Mouse (Mus musculus) limb, embryonic 10.5 days (tissue): ENCODE data around the gene Cdk19. TPM values are rescaled to one million over a fixed set of nuclear protein-coding genes. Genes with fewer than 3 reads are reported as not detected.

Source experiments
- DNase-seq: peaks from one replicate; pipeline ENCODE4 v3.0.0-alpha.2; 2017; ENCODE audit warnings: low spot score
- H3K27ac ChIP-seq: fragments of 300-500 bp; sonication (generic); 2 replicates; pipeline ENCODE4 v1.5.1; 2016; ENCODE audit warnings: mild to moderate bottlenecking
- H3K27me3 ChIP-seq: fragments of 300-500 bp; sonication (generic); 2 replicates; pipeline ENCODE4 v1.6.1; 2016; ENCODE audit warnings: low read depth, mild to moderate bottlenecking; ENCODE audit not compliant: poor library complexity, severe bottlenecking
- H3K36me3 ChIP-seq: fragments of 300-500 bp; sonication (generic); 2 replicates; pipeline ENCODE4 v1.6.1; 2016; ENCODE audit warnings: mild to moderate bottlenecking, moderate library complexity
- H3K4me1 ChIP-seq: fragments of 300-500 bp; sonication (generic); 2 replicates; pipeline ENCODE4 v1.6.1; 2016
- H3K4me3 ChIP-seq: fragments of 300-500 bp; sonication (generic); 2 replicates; pipeline ENCODE4 v1.5.1; 2016; ENCODE audit warnings: mild to moderate bottlenecking, moderate library complexity
- H3K9me3 ChIP-seq: fragments of 300-500 bp; sonication (generic); replicated peaks from 2 replicates; pipeline ENCODE4 v1.6.1; 2016; ENCODE audit warnings: mild to moderate bottlenecking
- WGBS: fragments of 180-500 bp; shearing (Covaris S2); methylation state at CpG from one replicate; pipeline ENCODE4 v1.1.7; 2016; 5-methylcytosine and 5-hydroxymethylcytosine counted together
- polyA plus RNA-seq: library from polyadenylated mRNA; unstranded; fragments of >200 nt; fragmentation: Nextera tagmentation; extraction: Ambion mirVana; gene quantifications from 2 replicates; pipeline ENCODE4 v1.2.1, GENCODE M21; 2016

Gene Cdk19
- polyA plus RNA-seq, 1 experiment from 2014 or later: 9.0 TPM

DNA sequence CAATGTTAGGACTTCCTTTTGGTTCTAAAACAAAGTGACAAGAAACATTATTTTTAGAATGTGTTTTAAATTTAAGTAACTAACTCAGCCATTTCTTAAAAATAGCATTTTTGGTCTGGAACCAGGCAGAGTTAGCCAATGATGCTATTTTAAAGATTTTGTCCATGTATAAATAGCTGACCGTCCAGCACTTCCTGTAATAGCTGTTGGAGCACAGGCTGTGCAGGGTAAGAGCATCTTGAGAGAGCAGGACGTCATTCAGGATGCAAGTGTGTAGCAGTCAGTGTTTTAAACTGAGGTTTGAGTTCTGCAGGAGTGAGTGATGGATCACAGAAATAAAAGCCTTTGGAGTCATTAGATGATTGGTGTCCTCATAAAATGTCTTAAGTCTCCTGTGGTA lies 18.8 kb downstream of the Cdk19 start:
- no peak overlapping the region for H3K4me3 ChIP-seq
- H3K36me3 ChIP-seq: no peaks in the 10 kb centered on the region
- no peak for DNase-seq
- peaks cover 6% of the 10 kb centered on the region for H3K4me1 ChIP-seq
- H3K9me3 ChIP-seq: no peaks in the 10 kb centered on the region
- WGBS: 70% methylated on average over 2 of the region's 2 CpGs
- no peaks in the 10 kb centered on the region for H3K27me3 ChIP-seq
- H3K27ac ChIP-seq: no peak overlapping the region

DNA sequence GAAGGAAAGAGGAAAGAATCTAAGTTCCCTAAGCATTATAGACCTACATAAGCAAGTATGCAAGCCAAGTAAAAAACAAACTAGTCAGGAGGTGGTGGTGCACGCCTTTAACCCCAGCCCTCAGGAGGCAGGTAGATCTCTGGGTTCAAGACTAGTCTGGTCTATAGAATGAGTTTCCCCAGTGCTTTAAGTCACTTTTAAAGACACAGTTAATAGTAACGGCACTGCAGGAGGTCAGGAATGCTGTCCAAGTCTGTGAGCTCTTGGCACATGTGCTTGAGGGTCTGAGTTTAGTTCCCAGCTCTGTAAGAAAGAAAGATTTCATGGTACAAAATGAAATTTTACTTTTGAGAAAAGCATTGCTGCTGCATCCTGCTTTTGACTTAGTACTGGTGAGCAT lies 19.8 kb downstream of the Cdk19 start:
- no peak overlapping the region for H3K27ac ChIP-seq
- no peaks in the 10 kb centered on the region for H3K36me3 ChIP-seq
- no peak overlapping the region for H3K4me3 ChIP-seq
- DNase-seq: no peak
- WGBS: 90% methylated on average over 2 of the region's 2 CpGs
- H3K27me3 ChIP-seq: no peaks in the 10 kb centered on the region
- H3K4me1 ChIP-seq: peaks cover 7% of the 10 kb centered on the region
- no peaks in the 10 kb centered on the region for H3K9me3 ChIP-seq

DNA sequence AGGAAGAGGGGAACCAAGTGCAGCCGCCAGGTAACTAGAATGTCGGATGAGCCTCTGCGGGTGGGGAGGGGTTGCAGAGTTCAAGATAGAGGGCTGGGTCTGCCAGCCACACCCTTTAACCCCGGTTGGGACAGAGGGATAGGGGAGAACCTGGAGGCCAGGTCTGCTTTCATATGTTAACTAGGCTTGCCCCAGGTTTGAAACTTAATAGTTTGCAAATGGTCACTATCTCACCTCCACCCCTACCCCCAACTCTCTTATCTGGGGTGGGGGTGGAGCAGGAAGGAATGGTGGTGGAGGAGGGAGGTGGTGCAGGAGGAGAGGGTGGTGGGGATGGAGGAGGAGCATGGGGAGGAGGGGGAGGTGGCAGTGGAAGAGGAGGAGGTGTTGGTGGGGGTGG lies 23.6 kb downstream of the Cdk19 start:
- H3K27me3 ChIP-seq: no peaks in the 10 kb centered on the region
- H3K4me1 ChIP-seq: peaks cover 7% of the 10 kb centered on the region
- H3K4me3 ChIP-seq: no peak overlapping the region
- no peaks in the 10 kb centered on the region for H3K9me3 ChIP-seq
- no peak overlapping the region for H3K27ac ChIP-seq
- 23% methylated on average over 4 of the region's 4 CpGs for WGBS
- H3K36me3 ChIP-seq: no peaks in the 10 kb centered on the region
- no peak for DNase-seq

DNA sequence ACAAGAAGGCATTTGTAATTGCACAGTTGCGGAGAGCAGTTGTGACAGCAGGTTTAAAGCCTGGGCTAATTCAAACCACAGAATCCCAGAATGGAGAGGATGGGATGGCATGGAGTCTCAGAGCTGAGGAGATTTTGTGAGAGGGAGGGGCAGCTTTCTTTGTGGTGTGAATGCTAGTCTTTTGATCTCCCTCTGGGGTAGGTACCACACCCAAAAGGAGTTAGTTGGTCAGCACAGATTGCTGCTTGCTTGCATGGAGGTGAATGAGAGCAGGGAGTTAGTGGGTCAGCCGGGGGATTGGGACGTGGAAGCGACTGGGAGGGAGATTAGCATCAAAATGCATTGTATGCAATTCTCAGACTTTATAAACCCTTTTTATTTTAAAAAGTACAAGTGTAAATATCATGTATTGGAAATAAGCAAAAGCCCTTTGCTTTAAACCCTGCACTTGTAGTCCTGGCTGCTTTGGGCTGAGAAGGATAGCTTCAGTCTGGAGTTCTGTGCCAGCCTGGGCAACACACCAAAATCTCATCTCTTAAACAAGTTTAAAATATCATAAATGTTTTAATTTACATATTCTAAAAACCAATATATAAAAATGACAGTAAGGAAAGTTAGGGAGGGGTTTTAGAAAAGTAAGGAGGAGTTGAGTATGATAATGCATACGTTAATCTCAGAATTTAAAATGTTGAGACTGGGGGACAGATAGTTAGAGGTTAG lies 25.4 kb downstream of the Cdk19 start:
- no peaks in the 10 kb centered on the region for H3K9me3 ChIP-seq
- H3K4me1 ChIP-seq: peaks cover 16% of the 10 kb centered on the region
- H3K36me3 ChIP-seq: no peaks in the 10 kb centered on the region
- no peak for DNase-seq
- no peak overlapping the region for H3K4me3 ChIP-seq
- 40% methylated on average over 5 of the region's 5 CpGs for WGBS
- no peaks in the 10 kb centered on the region for H3K27me3 ChIP-seq
- H3K27ac ChIP-seq: no peak overlapping the region

DNA sequence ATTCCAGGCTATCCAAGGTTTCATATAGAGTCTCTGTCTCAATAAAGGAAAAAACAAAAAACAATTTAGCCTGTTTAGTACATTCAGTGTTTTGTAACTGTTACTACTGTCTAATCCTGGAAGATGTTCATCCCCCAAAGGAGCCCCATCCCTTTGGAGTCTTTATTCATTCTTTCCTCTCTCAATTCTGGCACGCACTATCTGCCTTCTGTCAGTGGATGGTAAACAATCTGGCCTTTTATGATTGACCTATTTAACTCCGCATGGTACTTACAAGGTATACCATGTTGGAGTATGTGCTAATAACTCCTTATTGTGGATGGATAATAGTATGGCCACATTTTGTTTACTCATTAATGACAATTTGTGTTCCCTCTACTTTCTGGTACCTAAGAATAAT lies 26.6 kb downstream of the Cdk19 start:
- Histone ChIP-seq H3K4me1 (peaks cover 16% of the 10 kb centered on the region), H3K9me3 (no peaks in the 10 kb centered on the region), H3K27me3 (no peaks in the 10 kb centered on the region), H3K4me3 (no peak overlapping the region), H3K27ac (no peak overlapping the region), H3K36me3 (no peaks in the 10 kb centered on the region)
- DNase-seq: no peak
- 87% methylated on average over 2 of the region's 2 CpGs for WGBS

DNA sequence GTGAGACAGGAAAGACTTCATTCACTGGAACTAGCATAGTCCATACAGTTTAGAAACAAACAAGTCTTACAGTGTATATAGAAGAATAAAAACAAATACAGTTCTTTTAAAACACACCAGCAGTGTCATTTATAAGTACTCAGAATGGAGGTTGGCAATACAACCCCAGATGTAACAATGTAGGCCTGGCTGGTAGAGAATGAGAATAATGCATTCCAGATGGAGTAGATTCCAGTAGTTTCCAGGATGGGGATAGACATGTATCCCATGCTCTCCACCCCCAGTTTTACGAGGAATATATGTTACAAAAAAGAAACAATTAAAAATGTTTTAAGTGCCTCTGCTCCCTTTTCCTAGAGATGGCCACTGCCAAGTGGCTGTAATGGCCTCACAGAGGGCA lies 29.2 kb downstream of the Cdk19 start:
- 67% methylated on average over 1 of the region's 1 CpGs for WGBS
- no peak overlapping the region for H3K4me3 ChIP-seq
- H3K27ac ChIP-seq: peak overlapping the region; percentile 10; the same call in 1 of the 2 replicates
- H3K4me1 ChIP-seq: peaks cover 21% of the 10 kb centered on the region
- no peak for DNase-seq
- H3K27me3 ChIP-seq: no peaks in the 10 kb centered on the region
- no peaks in the 10 kb centered on the region for H3K9me3 ChIP-seq
- H3K36me3 ChIP-seq: no peaks in the 10 kb centered on the region

DNA sequence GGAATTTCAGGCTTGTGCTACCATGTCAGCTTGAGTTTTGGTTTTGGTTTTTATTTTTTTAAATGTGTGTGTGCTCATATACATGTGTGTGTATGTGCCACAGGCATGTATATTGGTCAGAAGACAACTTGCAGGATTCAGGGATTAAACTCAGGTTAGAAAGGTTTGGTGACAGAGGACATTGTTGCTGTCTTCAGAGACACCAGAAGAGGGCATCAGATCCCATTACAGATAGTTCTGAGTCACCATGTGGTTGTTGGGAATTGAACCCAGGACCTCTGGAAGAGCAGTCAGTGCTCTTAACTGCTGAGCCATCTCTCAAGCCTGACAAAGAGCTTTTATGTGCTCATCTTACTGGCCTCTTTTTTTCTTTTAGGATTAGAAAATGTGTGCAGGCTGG lies 30.8 kb downstream of the Cdk19 start:
- no peak for DNase-seq
- no peaks in the 10 kb centered on the region for H3K27me3 ChIP-seq
- H3K4me3 ChIP-seq: no peak overlapping the region
- peaks cover 21% of the 10 kb centered on the region for H3K4me1 ChIP-seq
- no peaks in the 10 kb centered on the region for H3K36me3 ChIP-seq
- H3K9me3 ChIP-seq: no peaks in the 10 kb centered on the region
- no peak overlapping the region for H3K27ac ChIP-seq

DNA sequence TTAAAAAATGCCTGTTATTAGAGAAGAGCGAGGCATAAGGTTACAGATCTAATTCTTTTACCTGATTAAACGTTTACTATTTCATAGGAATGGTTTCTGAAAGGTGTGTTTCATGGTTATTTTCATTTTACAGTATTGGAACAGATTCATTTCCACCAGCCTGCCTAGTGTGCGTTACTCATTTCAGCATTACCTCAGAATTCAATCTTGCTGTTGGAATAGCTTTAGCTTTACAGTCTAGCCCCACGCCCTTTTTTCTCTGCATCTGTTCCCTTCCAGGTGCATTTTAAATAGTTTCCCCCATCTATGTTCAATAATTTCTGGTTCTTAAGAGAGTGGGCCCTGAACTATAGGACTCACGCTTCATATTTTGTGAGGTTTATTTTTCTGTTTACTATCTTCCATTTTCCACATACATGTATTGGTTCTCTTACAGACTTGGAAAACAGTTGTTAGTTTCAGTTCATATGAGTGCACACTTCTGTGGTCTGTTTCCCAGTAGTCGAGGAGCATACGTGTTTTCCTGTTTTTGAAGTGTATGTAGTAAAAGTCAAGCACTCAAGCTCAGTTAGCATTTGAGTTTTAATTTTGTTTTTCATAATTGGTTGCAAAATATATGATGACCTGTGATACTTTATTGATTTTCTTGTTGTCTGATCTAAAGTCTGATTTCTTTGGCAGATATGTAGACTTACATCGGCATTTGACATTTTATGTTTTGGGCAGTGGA lies 32.0 kb downstream of the Cdk19 start:
- peaks cover 21% of the 10 kb centered on the region for H3K4me1 ChIP-seq
- DNase-seq: no peak
- no peak overlapping the region for H3K4me3 ChIP-seq
- no peaks in the 10 kb centered on the region for H3K36me3 ChIP-seq
- H3K9me3 ChIP-seq: no peaks in the 10 kb centered on the region
- no peak overlapping the region for H3K27ac ChIP-seq
- H3K27me3 ChIP-seq: no peaks in the 10 kb centered on the region
- 89% methylated on average over 8 of the region's 8 CpGs for WGBS

DNA sequence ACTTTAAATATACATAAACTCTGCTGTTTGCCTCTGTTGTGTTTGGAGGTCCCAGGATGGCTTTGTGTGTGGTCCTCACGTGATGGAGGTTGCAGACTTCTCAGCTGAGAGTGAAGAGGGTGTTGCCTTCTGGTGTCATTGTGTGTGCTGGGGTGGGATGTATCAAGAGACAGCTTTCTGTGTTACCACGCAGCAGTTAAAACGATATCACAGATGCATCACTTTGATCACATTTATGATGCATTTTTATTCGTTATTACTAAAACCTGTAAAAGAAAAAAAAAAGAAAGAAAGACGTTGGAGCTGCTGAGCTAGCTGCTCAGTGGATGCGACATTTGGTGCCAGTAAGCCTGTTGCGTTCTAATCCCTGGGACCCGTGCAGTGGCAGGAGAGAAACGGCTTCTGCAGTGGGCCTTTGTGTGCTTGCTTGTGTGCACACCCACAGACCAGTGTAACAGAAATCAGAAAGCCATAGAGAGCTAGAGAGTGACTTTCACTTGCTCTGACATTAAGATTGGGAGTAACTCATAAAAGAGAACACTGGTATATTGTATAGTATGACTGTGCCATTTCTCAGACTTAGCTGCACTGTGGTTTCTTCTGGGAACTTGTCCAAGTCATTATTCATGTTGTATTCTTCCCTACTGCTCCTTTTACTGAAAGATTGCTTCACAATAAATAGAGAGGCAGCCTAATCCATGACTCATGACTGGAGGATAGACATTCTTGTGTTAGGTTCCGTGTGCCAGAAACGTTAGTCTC lies 32.7 kb downstream of the Cdk19 start:
- H3K36me3 ChIP-seq: no peaks in the 10 kb centered on the region
- DNase-seq: no peak
- no peaks in the 10 kb centered on the region for H3K27me3 ChIP-seq
- H3K4me1 ChIP-seq: peaks cover 21% of the 10 kb centered on the region
- H3K27ac ChIP-seq: no peak overlapping the region
- no peaks in the 10 kb centered on the region for H3K9me3 ChIP-seq
- H3K4me3 ChIP-seq: no peak overlapping the region
- 68% methylated on average over 11 of the region's 11 CpGs for WGBS

DNA sequence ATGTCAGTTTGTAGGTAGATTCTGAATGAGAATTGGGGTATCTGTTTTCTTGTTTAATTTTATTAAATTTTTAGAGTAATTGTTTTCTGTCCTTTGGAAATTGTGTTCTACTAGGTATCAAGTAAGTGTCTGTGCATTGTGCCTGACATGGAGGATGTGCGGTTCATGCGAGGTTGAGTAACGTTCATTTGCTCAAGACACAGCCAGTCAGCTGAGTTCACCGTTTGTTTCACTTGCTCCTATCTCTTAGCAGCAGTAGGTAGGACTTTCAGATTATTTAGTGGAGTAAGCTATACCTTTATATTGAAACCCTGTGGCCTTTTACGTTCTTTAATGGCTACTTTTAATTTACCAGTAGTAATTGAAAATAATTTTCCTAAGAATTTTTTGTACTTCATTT lies 34.4 kb downstream of the Cdk19 start:
- Histone ChIP-seq H3K36me3 (no peaks in the 10 kb centered on the region), H3K27me3 (no peaks in the 10 kb centered on the region), H3K4me1 (peaks cover 14% of the 10 kb centered on the region), H3K9me3 (no peaks in the 10 kb centered on the region), H3K27ac (no peak overlapping the region), H3K4me3 (no peak overlapping the region)
- WGBS: 95% methylated on average over 5 of the region's 5 CpGs
- DNase-seq: no peak

DNA sequence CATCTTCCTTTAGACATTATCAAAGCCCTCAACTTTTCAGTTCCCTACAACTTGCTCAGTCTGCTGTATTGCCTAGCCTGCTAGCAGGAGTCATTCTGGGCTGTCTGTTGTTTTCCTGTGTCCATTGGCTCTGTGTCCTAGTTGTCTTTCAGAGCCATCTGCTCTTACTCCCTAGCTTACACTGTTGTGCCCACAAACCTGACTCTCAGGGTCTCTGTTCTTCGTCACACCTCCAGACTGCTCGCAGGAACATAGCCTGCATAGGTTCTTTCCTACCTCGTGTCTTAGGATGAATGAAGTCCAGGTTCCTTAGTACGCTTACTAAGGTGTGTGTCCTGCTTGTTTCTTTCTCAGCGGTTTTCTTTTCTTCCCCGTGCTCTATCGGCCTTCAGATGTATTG lies 35.5 kb downstream of the Cdk19 start:
- Histone ChIP-seq H3K27ac (no peak overlapping the region), H3K36me3 (no peaks in the 10 kb centered on the region), H3K27me3 (no peaks in the 10 kb centered on the region), H3K4me3 (no peak overlapping the region), H3K9me3 (no peaks in the 10 kb centered on the region), H3K4me1 (peaks cover 13% of the 10 kb centered on the region)
- WGBS: 81% methylated on average over 7 of the region's 7 CpGs
- DNase-seq: no peak

DNA sequence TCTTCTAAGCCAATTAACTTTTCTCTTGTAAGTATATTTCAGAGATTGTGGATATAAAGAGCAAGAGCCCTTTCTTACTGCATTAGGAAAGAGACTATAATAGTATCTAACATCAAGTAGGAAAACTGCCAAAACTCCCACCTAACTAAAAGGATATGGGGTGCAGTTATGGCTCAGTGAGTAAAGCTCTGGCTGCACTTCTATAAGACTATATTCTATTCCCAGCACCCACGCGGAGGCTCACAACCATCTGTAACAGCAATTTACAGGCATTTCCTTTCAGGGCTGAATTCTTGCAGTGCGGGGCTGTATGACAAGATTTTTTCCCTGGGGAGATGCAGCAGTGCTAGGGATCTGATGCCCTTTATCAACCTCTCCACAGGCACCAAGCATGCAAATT lies 36.9 kb downstream of the Cdk19 start:
- Histone ChIP-seq H3K4me3 (no peak overlapping the region), H3K4me1 (peaks cover 14% of the 10 kb centered on the region), H3K36me3 (no peaks in the 10 kb centered on the region), H3K27ac (no peak overlapping the region), H3K9me3 (no peaks in the 10 kb centered on the region), H3K27me3 (no peaks in the 10 kb centered on the region)
- WGBS: 93% methylated on average over 3 of the region's 3 CpGs
- no peak for DNase-seq

DNA sequence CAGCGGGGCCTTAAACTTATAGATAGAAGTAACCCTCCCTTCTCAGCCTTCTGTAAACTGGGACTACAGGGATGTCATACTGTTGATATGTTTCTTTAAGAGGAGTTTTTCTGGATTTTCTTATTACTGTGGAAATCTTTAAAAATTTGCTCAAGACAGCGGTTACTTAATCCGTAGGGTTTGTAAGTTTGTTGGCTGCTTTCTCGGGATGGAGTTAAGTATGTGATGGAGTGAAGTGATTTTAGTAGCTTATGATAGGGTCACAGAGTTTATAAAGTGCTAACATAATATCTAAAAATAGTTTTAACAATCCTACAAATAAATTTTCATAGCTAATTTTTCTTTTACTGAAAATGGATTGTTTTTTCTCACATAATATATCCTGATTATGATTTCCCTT lies 38.9 kb downstream of the Cdk19 start:
- H3K4me1 ChIP-seq: 0 out of 2 replicates have a peak, but pooled peaks cover 5% of the 10 kb centered on the region
- no peaks in the 10 kb centered on the region for H3K27me3 ChIP-seq
- no peaks in the 10 kb centered on the region for H3K36me3 ChIP-seq
- H3K4me3 ChIP-seq: no peak overlapping the region
- no peak overlapping the region for H3K27ac ChIP-seq
- 97% methylated on average over 4 of the region's 4 CpGs for WGBS
- no peaks in the 10 kb centered on the region for H3K9me3 ChIP-seq
- DNase-seq: no peak
